Comparison of ENCODE assay signal across 13 mouse cellular contexts in genomic region chr15:78995916-78996315, GRCm38 (mm10). TPM values are rescaled to one million over a fixed set of nuclear protein-coding genes. Genes with fewer than 3 reads are reported as not detected.
"Had no signal": no experiment of that assay in that cellular context is flagged by ENCODE, and none has a peak within 500 bp of the region (broad histone marks: within the 10 kb centered on the region; RNA-seq: fewer than 3 reads in every experiment).

No protein-coding gene starts in this region.

- H3K27ac ChIP-seq: hindbrain, postnatal 0 days; kidney, embryonic 15.5 days; limb, embryonic 13.5 days; midbrain, embryonic 10.5 days; neural tube, embryonic 15.5 days had no signal

- H3K4me1 ChIP-seq: limb, embryonic 13.5 days; neural tube, embryonic 15.5 days had no signal

- H3K9me3 ChIP-seq: kidney, embryonic 15.5 days; limb, embryonic 13.5 days; midbrain, embryonic 10.5 days; neural tube, embryonic 15.5 days had no signal

- H3K27me3 ChIP-seq: kidney, embryonic 15.5 days; limb, embryonic 13.5 days; neural tube, embryonic 15.5 days had no signal

- ATAC-seq: hindbrain, postnatal 0 days had no signal

- H3K4me3 ChIP-seq: kidney, embryonic 15.5 days; limb, embryonic 13.5 days; midbrain, embryonic 10.5 days; myocyte; neural tube, embryonic 15.5 days had no signal

- DNase-seq: kidney, postnatal 14 days; layer of hippocampus, adult 9-11 months; layer of hippocampus, postnatal 36 days; midbrain, embryonic 14.5 days; right cerebral cortex, postnatal 4 days had no signal

- H3K4me2 ChIP-seq: kidney, embryonic 15.5 days; limb, embryonic 13.5 days; neural tube, embryonic 15.5 days had no signal

- H3K9ac ChIP-seq: kidney, embryonic 15.5 days; limb, embryonic 13.5 days; neural tube, embryonic 15.5 days had no signal

RNA-seq across cellular contexts. Expression of gene Galr3, which starts 45.8 kb away (rescaled TPM):
- total RNA-seq: layer of hippocampus, postnatal 36 days had no signal
- polyA plus RNA-seq: limb, embryonic 13.5 days; lung, embryonic 16.5 days; midbrain, embryonic 10.5 days; midbrain, embryonic 14.5 days; neural tube, embryonic 11.5 days had no signal
